Mouse (Mus musculus): ENCODE measurements at regions not wholly inside any gene's neighbourhood (a gene's known extent, or its start where the extent isn't known, plus 50 kb on each side); places are given as distances from the start of the nearest gene placed in this dataset.

GRCm38 (mm10) chr7:68686396-68687139 lies 62.5 kb downstream of the Arrdc4 start:
- no peak for DNase-seq (ENCODE audit: low spot score)

- DNase-seq (ENCODE audit: low spot score), result no peak
These were observed 66.0 kb downstream of the Arrdc4 start for GRCm38 (mm10) chr7:68682929-68683643.

GRCm38 (mm10) chr7:68682318-68682728 lies 66.7 kb downstream of the Arrdc4 start:
- no peak for DNase-seq (ENCODE audit: low spot score)

GRCm38 (mm10) chr7:68679770-68680169 lies 69.3 kb downstream of the Arrdc4 start:
- DNase-seq (ENCODE audit: low spot score), result no peak

- DNase-seq (ENCODE audit: low spot score), result no peak
These were observed 81.0 kb downstream of the Arrdc4 start for GRCm38 (mm10) chr7:68667790-68668732.

GRCm38 (mm10) chr7:68667215-68667614 lies 81.8 kb downstream of the Arrdc4 start:
- no peak for DNase-seq (ENCODE audit: low spot score)

GRCm38 (mm10) chr7:68656354-68656753 lies 92.7 kb downstream of the Arrdc4 start:
- no peak for DNase-seq (ENCODE audit: low spot score)

GRCm38 (mm10) chr7:68653534-68653933 lies 95.5 kb downstream of the Arrdc4 start:
- no peak for DNase-seq (ENCODE audit: low spot score)

GRCm38 (mm10) chr7:68651418-68651817 lies 97.6 kb downstream of the Arrdc4 start:
- DNase-seq (ENCODE audit: low spot score), result no peak

GRCm38 (mm10) chr7:68637556-68638215 lies 111.4 kb downstream of the Arrdc4 start:
- DNase-seq (ENCODE audit: low spot score), result no peak

GRCm38 (mm10) chr7:68621080-68621479 lies 128.0 kb downstream of the Arrdc4 start:
- no peak for DNase-seq (ENCODE audit: low spot score)

GRCm38 (mm10) chr7:68610499-68610898 lies 138.5 kb downstream of the Arrdc4 start:
- no peak for DNase-seq (ENCODE audit: low spot score)

- DNase-seq (ENCODE audit: low spot score), result no peak
These were observed 141.9 kb downstream of the Arrdc4 start for GRCm38 (mm10) chr7:68607170-68607569.

- DNase-seq (ENCODE audit: low spot score), result no peak
These were observed 142.8 kb downstream of the Arrdc4 start for GRCm38 (mm10) chr7:68606278-68606677.

- no peak for DNase-seq (ENCODE audit: low spot score)
These were observed 145.3 kb downstream of the Arrdc4 start for GRCm38 (mm10) chr7:68603711-68604110.

GRCm38 (mm10) chr7:68602003-68602402 lies 147.0 kb downstream of the Arrdc4 start:
- DNase-seq (ENCODE audit: low spot score), result no peak

- DNase-seq (ENCODE audit: low spot score), result no peak
These were observed 155.0 kb downstream of the Arrdc4 start for GRCm38 (mm10) chr7:68594017-68594386.

GRCm38 (mm10) chr7:68593344-68594016 lies 155.6 kb downstream of the Arrdc4 start:
- no peak for DNase-seq (ENCODE audit: low spot score)

- DNase-seq (ENCODE audit: low spot score), result no peak
These were observed 166.3 kb downstream of the Arrdc4 start for GRCm38 (mm10) chr7:68582540-68583325.

- no peak for DNase-seq (ENCODE audit: low spot score)
These were observed 168.4 kb downstream of the Arrdc4 start for GRCm38 (mm10) chr7:68580650-68581049.

Measured in urinary bladder, postnatal 10 days (tissue).